Mouse (Mus musculus) heart, embryonic 16.5 days (tissue): Measurements from ENCODE around the gene Tubgcp2. TPM values are rescaled to one million over a fixed set of nuclear protein-coding genes. Genes with fewer than 3 reads are reported as not detected.
A peak's percentile ranks its signal among the peaks of the same experiment; 100 is the strongest.

Experiments
- ATAC-seq: fragments of 200-750 bp; cut with Nextera tagmentation; replicated peaks from 2 replicates; pipeline ENCODE4 v1.8.0; 2017; ENCODE audit warnings: moderate number of reproducible peaks; ENCODE audit not compliant: insufficient read depth, low FRiP score; ENCODE audit errors: extremely low read depth
- H3K27ac ChIP-seq: fragments of 300-500 bp; sonication (generic); 2 replicates; pipeline ENCODE4 v1.5.1; 2014; ENCODE audit warnings: mild to moderate bottlenecking, low read length, control low read depth, moderate library complexity
- H3K27me3 ChIP-seq: fragments of 300-500 bp; sonication (generic); 2 replicates; pipeline ENCODE4 v1.6.1; 2014; ENCODE audit warnings: low read length, mixed read lengths; ENCODE audit not compliant: control insufficient read depth, insufficient read depth
- H3K36me3 ChIP-seq: fragments of 300-500 bp; sonication (generic); 2 replicates; pipeline ENCODE4 v1.6.1; 2014; ENCODE audit not compliant: control insufficient read depth, insufficient read depth
- H3K4me1 ChIP-seq: fragments of 300-500 bp; sonication (generic); 2 replicates; pipeline ENCODE4 v1.6.1; 2014; ENCODE audit warnings: low read length, mixed read lengths; ENCODE audit not compliant: control insufficient read depth, insufficient read depth
- H3K4me2 ChIP-seq: fragments of 300-500 bp; sonication (generic); 2 replicates; pipeline ENCODE4 v1.6.1; 2014; ENCODE audit warnings: low read depth, mild to moderate bottlenecking, control low read depth, low read length
- H3K4me3 ChIP-seq: fragments of 300-500 bp; sonication (generic); 2 replicates; pipeline ENCODE4 v1.5.1; 2014; ENCODE audit warnings: mild to moderate bottlenecking, control low read depth, low read length
- H3K9ac ChIP-seq: fragments of 300-500 bp; sonication (generic); 2 replicates; pipeline ENCODE4 v1.6.1; 2014; ENCODE audit warnings: low read length, control low read depth
- H3K9me3 ChIP-seq: fragments of 300-500 bp; sonication (generic); replicated peaks from 2 replicates; pipeline ENCODE4 v1.6.1; 2016; ENCODE audit warnings: low read length; ENCODE audit not compliant: control insufficient read depth
- WGBS: fragments of 180-500 bp; shearing (Covaris S2); extraction: QIAGEN DNeasy Blood & Tissue Kit; methylation state at CpG from one replicate; pipeline ENCODE4 v1.1.7; 2014; 5-methylcytosine and 5-hydroxymethylcytosine counted together
- polyA plus RNA-seq: library from polyadenylated mRNA; unstranded; fragments of >200 nt; fragmentation: Nextera tagmentation; extraction: Ambion mirVana; gene quantifications from 2 replicates; pipeline ENCODE4 v1.2.1, GENCODE M21; 2015

Tubgcp2 gene
- polyA plus RNA-seq, 1 experiment from 2014 or later: 39.9 TPM

- Histone ChIP-seq H3K27me3 (peaks cover 94% of the 10 kb centered on the region), H3K36me3 (no peaks in the 10 kb centered on the region), H3K4me2 (peak overlapping the region; percentile 87), H3K27ac (no peak overlapping the region), H3K4me1 (peaks cover 22% of the 10 kb centered on the region), H3K4me3 (peak overlapping the region; percentile 53), H3K9ac (no peak overlapping the region), H3K9me3 (no peaks in the 10 kb centered on the region)
- 0 out of 2 replicates have a peak, but pooled peaks have one; percentile 69 for ATAC-seq
- WGBS: under 1% methylated on average over 34 of the region's 34 CpGs
Measured at GRCm38 (mm10) chr7:140049115-140049689, 12.7 kb upstream of the Tubgcp2 start.

- no peaks in the 10 kb centered on the region for H3K9me3 ChIP-seq
- H3K9ac ChIP-seq: no peak within 1 kb of the TSS
- no peaks in the 10 kb centered on the region for H3K36me3 ChIP-seq
- 2% methylated on average over 56 of the region's 56 CpGs for whole genome bisulfite sequencing
- peaks cover 93% of the 10 kb centered on the region for H3K27me3 ChIP-seq
- H3K4me3 ChIP-seq: peak within 1 kb of the TSS; percentile 53
- ATAC-seq: no peak; the same call in 1 of the 2 replicates
- H3K27ac ChIP-seq: no peak within 1 kb of the TSS
- peaks cover 22% of the 10 kb centered on the region for H3K4me1 ChIP-seq
- peak within 1 kb of the TSS; percentile 87 for H3K4me2 ChIP-seq
Measured at GRCm38 (mm10) chr7:140048361-140049114, 12.1 kb upstream of the Tubgcp2 start, which contains the start of gene Msx3. Msx3 (minus strand) TSS chr7:140049089.

GRCm38 (mm10) chr7:140047811-140048311, 11.4 kb upstream of the Tubgcp2 start:
- peaks cover 22% of the 10 kb centered on the region for H3K4me1 ChIP-seq
- H3K36me3 ChIP-seq: no peaks in the 10 kb centered on the region
- peak overlapping the region; percentile 53 for H3K4me3 ChIP-seq
- ATAC-seq: no peak
- 1% methylated on average over 33 of the region's 33 CpGs for WGBS
- no peaks in the 10 kb centered on the region for H3K9me3 ChIP-seq
- peak overlapping the region; percentile 87 for H3K4me2 ChIP-seq
- no peak overlapping the region for H3K27ac ChIP-seq
- no peak overlapping the region for H3K9ac ChIP-seq
- peaks cover 87% of the 10 kb centered on the region for H3K27me3 ChIP-seq

GRCm38 (mm10) chr7:140045546-140045945, 9.1 kb upstream of the Tubgcp2 start:
- H3K36me3 ChIP-seq: 0 out of 2 replicates have a peak, but pooled peaks cover 1% of the 10 kb centered on the region
- 66% methylated on average over 4 of the region's 4 CpGs for WGBS

GRCm38 (mm10) chr7:140042728-140043127, 6.3 kb upstream of the Tubgcp2 start:
- 52% methylated on average over 3 of the region's 3 CpGs for WGBS
- Histone ChIP-seq H3K4me3 (no peak overlapping the region), H3K4me1 (peaks cover under 1% of the 10 kb centered on the region; the same call in 1 of the 2 replicates), H3K36me3 (peaks cover 10% of the 10 kb centered on the region), H3K27me3 (peaks cover 36% of the 10 kb centered on the region), H3K9me3 (no peaks in the 10 kb centered on the region), H3K9ac (no peak overlapping the region), H3K27ac (no peak overlapping the region), H3K4me2 (no peak overlapping the region)
- no peak for ATAC-seq

More at GRCm38 (mm10) chr7:140045546-140045945, 9.1 kb upstream of the Tubgcp2 start:
- H3K4me2 ChIP-seq: no peak overlapping the region
- no peak overlapping the region for H3K4me3 ChIP-seq
- no peak for ATAC-seq
- peaks cover 22% of the 10 kb centered on the region for H3K4me1 ChIP-seq
- no peak overlapping the region for H3K9ac ChIP-seq
- no peak overlapping the region for H3K27ac ChIP-seq
- H3K9me3 ChIP-seq: no peaks in the 10 kb centered on the region
- H3K27me3 ChIP-seq: peaks cover 64% of the 10 kb centered on the region

GRCm38 (mm10) chr7:140037171-140037555, 694 bp upstream of the Tubgcp2 start:
- Histone ChIP-seq H3K4me3 (peak overlapping the region; percentile 87), H3K27ac (no peak overlapping the region), H3K27me3 (no peaks in the 10 kb centered on the region), H3K9me3 (no peaks in the 10 kb centered on the region), H3K9ac (no peak overlapping the region; the same call in 1 of the 2 replicates), H3K4me1 (peaks cover 16% of the 10 kb centered on the region), H3K4me2 (peak overlapping the region; percentile 91), H3K36me3 (peaks cover 12% of the 10 kb centered on the region)
- WGBS: 49% methylated on average over 3 of the region's 3 CpGs
- no peak for ATAC-seq

- peak overlapping the region; percentile 85 for H3K27ac ChIP-seq
- H3K36me3 ChIP-seq: peaks cover 24% of the 10 kb centered on the region
- peak overlapping the region; percentile 91 for H3K4me2 ChIP-seq
- peak overlapping the region; percentile 93 for H3K9ac ChIP-seq
- no peaks in the 10 kb centered on the region for H3K27me3 ChIP-seq
- peaks cover 16% of the 10 kb centered on the region for H3K4me1 ChIP-seq
- no peak for ATAC-seq
- 23% methylated on average over 7 of the region's 7 CpGs for WGBS
- no peaks in the 10 kb centered on the region for H3K9me3 ChIP-seq
- peak overlapping the region; percentile 87 for H3K4me3 ChIP-seq
Measured at GRCm38 (mm10) chr7:140035456-140035855, 1.0 kb downstream of the Tubgcp2 start.

- no peak for ATAC-seq
- Histone ChIP-seq H3K9me3 (no peaks in the 10 kb centered on the region), H3K27ac (no peak overlapping the region), H3K36me3 (peaks cover 35% of the 10 kb centered on the region), H3K9ac (no peak overlapping the region), H3K27me3 (no peaks in the 10 kb centered on the region), H3K4me1 (peaks cover 16% of the 10 kb centered on the region), H3K4me2 (no peak overlapping the region), H3K4me3 (no peak overlapping the region)
- 95% methylated on average over 9 of the region's 9 CpGs for WGBS
Measured at GRCm38 (mm10) chr7:140033386-140033785, 3.1 kb downstream of the Tubgcp2 start.

GRCm38 (mm10) chr7:140032366-140032765, 4.1 kb downstream of the Tubgcp2 start:
- no peak for ATAC-seq
- H3K9me3 ChIP-seq: peaks cover 2% of the 10 kb centered on the region; the same call in 1 of the 2 replicates
- peaks cover 40% of the 10 kb centered on the region for H3K36me3 ChIP-seq
- no peak overlapping the region for H3K4me3 ChIP-seq
- 94% methylated on average over 10 of the region's 10 CpGs for WGBS
- no peak overlapping the region for H3K27ac ChIP-seq
- no peaks in the 10 kb centered on the region for H3K27me3 ChIP-seq
- H3K9ac ChIP-seq: no peak overlapping the region
- H3K4me1 ChIP-seq: peaks cover 16% of the 10 kb centered on the region
- H3K4me2 ChIP-seq: no peak overlapping the region
